Mouse (Mus musculus): ENCODE results near the gene Olfr95. TPM values are rescaled to one million over a fixed set of nuclear protein-coding genes. Genes with fewer than 3 reads are reported as not detected.
"Not testable (repeated sequence)": the region's sequence is repeated elsewhere in the genome, so short reads cannot be mapped to it uniquely, and the experiment has no call there.

Olfr95 gene
- total RNA-seq (2015; ENCODE audit: low replicate concordance) (not detected in 2 replicates), total RNA-seq (2017; ENCODE audit: low replicate concordance) (not detected in 2 replicates)

- no peak for ATAC-seq (replicated peaks; ENCODE audit: low FRiP score, poor library complexity, severe bottlenecking)
These were observed at the start of gene Olfr95 for GRCm38 (mm10) chr17:37213018-37213417. Gene Olfr95, minus strand, starts transcription at chr17:37213118.

DNA sequence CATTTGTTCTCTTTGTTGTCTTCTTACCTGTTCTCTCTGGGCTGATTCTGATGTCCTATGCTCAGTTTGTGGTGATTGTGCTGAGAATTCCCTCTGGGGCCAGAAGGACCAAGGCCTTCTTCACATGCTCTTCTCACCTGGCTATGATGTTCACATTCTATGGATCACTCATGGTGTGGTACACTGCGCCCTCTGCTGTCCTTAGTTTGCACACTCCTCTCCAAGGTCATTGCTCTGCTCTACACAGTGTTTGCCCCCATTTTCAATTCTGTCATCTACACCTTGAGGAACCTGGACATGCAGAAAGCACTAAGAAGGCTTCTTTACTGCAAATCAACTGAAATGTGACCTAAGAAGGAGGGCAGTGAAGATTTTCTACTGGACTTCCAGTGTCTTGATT lies 37.6 kb upstream of the Olfr95 start:
- ATAC-seq (replicated peaks; ENCODE audit: low FRiP score, poor library complexity, severe bottlenecking) = no peak

GRCm38 (mm10) chr17:37249460-37249859 lies 36.5 kb upstream of the Olfr95 start:
- no peak for ATAC-seq (replicated peaks; ENCODE audit: low FRiP score, poor library complexity, severe bottlenecking)

DNA sequence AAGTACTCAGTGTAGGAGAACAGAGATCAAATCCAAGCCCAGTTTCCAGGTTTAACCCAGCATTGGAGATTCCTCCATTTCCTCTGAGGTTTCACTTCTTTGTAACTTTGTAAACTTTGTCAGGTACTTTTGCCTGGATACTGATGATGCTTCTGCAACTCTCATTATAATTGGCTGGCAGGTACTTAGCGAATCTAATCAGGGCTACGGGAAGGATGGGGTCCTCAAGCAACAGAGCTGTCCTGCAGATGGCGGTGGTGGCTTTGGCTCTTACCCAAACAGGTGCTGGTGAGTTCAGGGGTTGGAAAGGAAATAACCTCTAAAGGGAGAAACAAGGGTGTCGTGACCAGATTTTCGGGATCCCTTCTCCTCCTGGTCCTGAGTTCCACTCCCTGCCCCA lies 33.8 kb upstream of the Olfr95 start:
- no peak for ATAC-seq (replicated peaks; ENCODE audit: low FRiP score, poor library complexity, severe bottlenecking)

GRCm38 (mm10) chr17:37242198-37242597 lies 29.3 kb upstream of the Olfr95 start:
- no peak for ATAC-seq (replicated peaks; ENCODE audit: low FRiP score, poor library complexity, severe bottlenecking)

- ATAC-seq (replicated peaks; ENCODE audit: low FRiP score, poor library complexity, severe bottlenecking) = not testable (repeated sequence)
These were observed 24.3 kb upstream of the Olfr95 start, which contains the start of gene Olfr97 for GRCm38 (mm10) chr17:37237230-37237629. Gene Olfr97, minus strand, starts transcription at chr17:37237330.

GRCm38 (mm10) chr17:37221879-37222278 lies 9.0 kb upstream of the Olfr95 start:
- no peak for ATAC-seq (replicated peaks; ENCODE audit: low FRiP score, poor library complexity, severe bottlenecking)

DNA sequence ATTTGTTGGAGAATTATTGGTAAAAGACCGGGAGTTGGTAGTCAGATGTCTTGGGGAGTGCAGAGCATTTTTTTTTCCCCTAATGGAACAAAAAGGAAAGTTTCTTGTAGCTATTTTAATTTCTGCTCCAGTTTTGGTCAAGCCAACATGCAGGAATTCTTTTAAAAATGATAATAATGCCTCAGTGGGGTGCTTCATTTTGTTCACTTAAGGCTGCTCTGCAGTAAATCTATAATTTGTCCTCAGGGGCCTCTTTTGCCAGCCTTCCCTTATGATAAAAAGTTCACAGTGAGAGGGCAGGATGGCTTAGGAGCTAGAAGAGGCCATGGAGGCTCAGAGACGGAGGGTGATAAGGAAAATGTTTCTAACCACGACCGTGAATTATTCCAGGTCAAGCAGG lies 6.9 kb upstream of the Olfr95 start, which contains the start of gene Olfr96:
Gene Olfr96, plus strand, starts transcription at position 301 of the 400 bp plus-strand sequence.
- no peak for ATAC-seq (replicated peaks; ENCODE audit: low FRiP score, poor library complexity, severe bottlenecking)

- no peak for ATAC-seq (replicated peaks; ENCODE audit: low FRiP score, poor library complexity, severe bottlenecking)
These were observed 5.6 kb upstream of the Olfr95 start for GRCm38 (mm10) chr17:37218486-37218885.

DNA sequence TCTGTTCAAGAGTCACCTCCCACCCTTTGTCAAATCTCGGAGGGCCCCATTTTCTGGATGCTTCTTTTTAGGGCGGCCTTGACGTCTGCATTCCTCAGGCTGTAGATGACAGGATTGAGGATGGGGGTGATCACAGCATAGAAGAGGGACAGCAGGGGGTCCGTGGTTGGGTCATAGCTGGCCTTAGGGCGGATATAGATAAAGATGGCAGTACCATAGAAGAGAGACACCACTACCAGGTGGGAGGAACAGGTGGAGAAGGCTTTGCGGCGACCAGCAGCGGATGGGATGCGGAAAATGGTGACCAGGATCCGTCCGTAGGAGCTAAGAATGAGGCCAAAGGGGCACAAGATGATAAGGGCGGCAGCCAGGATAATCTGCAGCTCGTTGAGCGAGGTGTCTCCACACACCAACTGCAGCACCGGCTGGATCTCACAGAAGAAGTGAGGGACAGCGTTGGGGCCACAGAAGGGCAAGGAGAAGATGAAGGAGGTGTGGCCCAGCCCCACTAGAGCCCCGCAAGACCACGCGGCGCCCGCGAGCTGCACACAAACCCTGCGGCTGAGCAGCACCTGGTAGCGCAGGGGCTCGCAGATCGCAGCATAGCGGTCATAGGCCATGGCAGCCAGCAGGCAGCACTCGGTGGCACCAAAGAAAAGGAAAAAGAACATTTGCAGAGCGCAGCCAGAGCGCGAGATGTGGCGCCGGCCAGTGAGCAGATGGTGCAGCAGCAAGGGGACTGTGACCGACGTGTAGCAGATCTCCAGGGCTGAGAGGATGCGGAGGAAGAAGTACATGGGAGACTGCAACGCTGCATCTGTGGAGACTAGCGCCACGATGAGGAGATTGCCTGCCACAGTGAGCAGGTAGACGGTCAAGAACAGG lies 1.8 kb downstream of the Olfr95 start:
- no peak for ATAC-seq (replicated peaks; ENCODE audit: low FRiP score, poor library complexity, severe bottlenecking)

DNA sequence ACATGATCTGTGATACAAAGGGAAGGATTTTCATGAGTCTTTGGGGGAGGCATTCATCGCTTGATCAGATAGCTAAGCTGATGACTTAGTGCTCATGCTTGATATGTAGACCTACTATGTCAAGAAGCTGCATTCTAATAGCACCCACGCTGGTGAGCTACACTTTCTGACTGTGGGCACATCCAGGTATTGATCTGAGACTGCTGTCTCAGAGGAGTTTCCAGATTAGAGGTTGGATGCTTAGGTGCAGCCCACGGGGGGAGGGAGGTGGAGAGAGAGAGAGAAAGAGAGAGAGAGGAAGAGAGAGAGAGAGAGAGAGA lies 9.0 kb downstream of the Olfr95 start:
- no peak for ATAC-seq (replicated peaks; ENCODE audit: low FRiP score, poor library complexity, severe bottlenecking)

DNA sequence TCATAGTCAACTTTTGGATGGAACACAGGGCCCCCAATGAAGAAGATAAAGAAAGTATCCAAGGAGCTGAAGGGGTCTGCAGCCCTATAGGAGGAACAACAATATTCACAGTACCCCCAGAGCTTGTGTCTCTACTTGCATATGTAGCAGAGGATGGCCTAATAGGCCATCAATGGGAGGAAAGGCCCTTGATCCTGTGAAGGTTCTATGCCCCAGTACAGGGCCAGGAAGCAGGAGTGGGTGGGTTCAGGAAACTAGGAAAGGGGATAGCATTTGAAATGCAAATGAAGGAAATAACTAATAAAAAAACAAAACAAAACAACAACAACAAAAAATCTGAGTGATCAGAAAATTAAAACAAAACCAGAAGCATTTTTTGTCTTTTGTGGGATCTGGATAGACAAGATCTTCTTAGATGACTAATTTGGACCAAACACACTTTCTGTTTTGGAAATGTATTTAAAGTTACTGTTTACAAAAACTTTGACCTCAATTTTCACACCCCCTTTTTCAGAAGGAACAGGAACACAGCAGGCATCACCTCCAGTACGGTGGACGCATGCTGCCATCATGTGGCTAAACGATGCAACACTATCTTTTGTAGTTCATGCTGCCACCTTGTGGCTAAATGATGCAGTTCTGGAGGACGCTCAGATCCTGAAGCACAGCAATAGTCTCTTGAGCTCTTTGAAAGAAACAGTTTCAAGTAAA lies 9.6 kb downstream of the Olfr95 start:
- ATAC-seq (replicated peaks; ENCODE audit: low FRiP score, poor library complexity, severe bottlenecking) = peak; percentile 81

- ATAC-seq (replicated peaks; ENCODE audit: low FRiP score, poor library complexity, severe bottlenecking) = no peak
These were observed 12.0 kb downstream of the Olfr95 start, which contains the start of gene Olfr94 for GRCm38 (mm10) chr17:37200894-37201293. Gene Olfr94, minus strand, starts transcription at chr17:37200994.

DNA sequence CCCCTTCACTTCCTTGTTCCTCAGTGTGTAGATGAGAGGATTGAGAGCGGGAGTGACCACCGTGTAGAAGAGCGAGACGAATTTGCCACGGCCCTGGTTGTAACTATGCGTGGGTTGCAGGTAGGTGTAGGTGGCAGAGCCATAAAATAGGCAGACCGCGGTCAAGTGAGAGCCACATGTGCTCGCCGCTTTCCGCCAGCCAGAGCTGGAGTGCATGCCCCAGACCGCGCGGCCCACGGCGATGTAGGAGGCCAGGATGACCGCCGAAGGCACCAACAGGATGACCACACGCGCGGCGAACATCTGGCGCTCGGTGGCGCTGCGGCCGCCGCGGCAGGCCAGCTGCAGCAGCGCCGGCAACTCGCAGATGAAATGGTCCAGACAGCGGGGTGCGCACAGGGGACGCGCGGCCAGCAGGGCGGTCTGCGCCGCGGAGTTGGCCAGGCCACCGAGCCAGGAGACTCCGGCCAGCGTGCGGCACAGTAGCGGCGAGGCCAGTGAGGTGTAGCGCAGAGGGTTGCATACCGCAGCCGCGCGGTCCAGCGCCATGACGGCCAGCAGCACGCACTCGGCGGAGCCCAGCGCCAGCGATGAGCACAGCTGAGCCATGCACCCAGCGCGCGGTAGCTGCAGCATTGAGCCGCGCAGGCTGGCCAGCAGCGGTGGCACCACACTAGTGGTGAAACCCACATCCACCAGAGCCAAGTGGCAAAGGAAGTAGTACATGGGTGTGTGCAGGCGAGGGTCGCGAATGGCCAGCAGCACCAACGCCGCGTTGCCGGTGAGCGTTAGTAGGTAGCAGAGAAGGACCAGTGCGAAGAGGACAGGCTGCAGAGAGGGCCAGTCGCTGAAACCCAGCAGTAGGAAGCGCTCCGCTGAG lies 15.8 kb downstream of the Olfr95 start:
- no peak for ATAC-seq (replicated peaks; ENCODE audit: low FRiP score, poor library complexity, severe bottlenecking)

DNA sequence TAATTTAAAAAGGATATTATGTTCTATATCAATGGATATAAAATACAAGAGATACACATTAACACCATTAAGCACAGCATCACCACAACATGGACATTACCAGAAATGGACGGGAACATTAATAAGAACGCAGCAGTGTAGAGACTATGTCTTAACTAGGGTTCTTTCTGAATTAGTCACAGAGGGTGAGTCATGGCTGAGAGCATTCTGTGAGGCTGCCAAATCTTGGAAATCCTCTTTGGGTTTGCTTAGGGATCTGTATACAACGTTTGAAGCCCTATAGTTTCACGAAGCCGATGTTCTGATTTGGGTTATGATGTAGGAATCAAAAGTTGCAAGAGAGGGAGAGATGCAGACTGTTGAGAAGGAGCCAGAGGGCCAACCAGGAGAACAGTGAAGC lies 18.1 kb downstream of the Olfr95 start:
- no peak for ATAC-seq (replicated peaks; ENCODE audit: low FRiP score, poor library complexity, severe bottlenecking)

DNA sequence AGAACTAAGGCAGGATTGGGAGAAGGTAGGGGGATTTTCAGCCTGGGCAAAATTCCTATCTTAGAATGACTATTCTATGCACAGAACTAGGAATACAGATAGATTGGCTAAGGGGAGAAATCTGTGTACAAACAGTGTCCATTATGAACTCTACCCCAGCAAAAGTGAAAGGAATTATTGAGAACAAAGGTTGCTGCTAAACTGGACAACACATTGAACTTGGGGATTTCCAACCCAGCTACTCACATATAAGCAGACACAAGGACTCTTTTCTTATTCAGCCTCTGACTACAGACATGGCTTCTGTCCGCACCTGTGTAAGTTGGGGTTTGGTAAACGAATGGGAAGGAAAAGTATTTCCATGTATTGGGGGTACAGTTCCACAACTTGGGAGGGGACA lies 19.3 kb downstream of the Olfr95 start, which contains the start of gene Ubd:
Gene Ubd, plus strand, starts transcription at position 237 of the 400 bp plus-strand sequence.
- ATAC-seq (replicated peaks; ENCODE audit: low FRiP score, poor library complexity, severe bottlenecking) = no peak

- no peak for ATAC-seq (replicated peaks; ENCODE audit: low FRiP score, poor library complexity, severe bottlenecking)
These were observed 19.9 kb downstream of the Olfr95 start for GRCm38 (mm10) chr17:37193032-37193431.

DNA sequence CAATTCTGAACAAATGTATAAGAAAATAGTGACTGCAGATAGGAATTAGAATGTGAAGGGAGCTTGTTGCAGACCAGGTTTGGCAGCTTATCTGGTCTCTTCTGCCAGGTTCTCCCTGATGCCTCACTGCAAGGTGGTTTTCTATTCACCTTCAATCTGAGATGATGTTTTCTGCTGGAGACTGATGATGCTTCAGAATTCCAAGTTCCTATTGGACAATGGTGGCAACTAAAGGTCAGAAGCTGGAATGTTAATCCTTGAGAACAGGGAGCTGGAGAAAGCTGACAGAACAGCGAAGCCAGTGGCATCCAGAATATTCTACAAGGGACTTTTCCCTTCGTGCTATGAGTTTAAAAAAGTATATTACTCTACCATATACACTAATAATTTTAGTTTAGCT lies 22.2 kb downstream of the Olfr95 start:
- ATAC-seq (replicated peaks; ENCODE audit: low FRiP score, poor library complexity, severe bottlenecking) = no peak

DNA sequence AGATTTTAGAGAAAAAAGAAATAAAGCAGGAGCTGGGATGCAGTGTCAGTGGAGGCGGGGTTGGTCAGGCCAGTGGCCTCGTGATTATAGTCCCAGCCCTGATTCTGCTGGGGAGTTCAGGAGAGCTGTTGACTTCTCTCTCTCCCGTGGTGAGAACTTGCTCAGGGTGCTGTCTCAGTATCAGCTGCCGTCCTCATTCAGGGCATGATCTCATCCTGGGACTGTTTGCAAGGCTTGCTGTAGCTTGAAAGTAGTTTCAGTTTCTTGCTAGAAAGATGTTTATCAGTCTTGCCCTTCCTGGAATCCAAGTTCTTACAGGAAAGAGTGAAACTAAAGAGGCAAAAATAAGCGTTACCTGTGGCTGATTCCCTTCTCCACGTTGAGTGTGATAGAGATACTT lies 27.4 kb downstream of the Olfr95 start:
- ATAC-seq (replicated peaks; ENCODE audit: low FRiP score, poor library complexity, severe bottlenecking) = no peak

- ATAC-seq (replicated peaks; ENCODE audit: low FRiP score, poor library complexity, severe bottlenecking) = no peak
These were observed 51.5 kb downstream of the Olfr95 start, which contains the start of gene Olfr93 for GRCm38 (mm10) chr17:37161394-37161793. Gene Olfr93, minus strand, starts transcription at chr17:37161494.

All from erythroblast, adult 5-6 weeks (primary cell).